Mouse (Mus musculus) right cerebral cortex, adult 18-20 months (tissue): ENCODE results near the gene Hoga1.
"Not testable (repeated sequence)": the region's sequence is repeated elsewhere in the genome, so short reads cannot be mapped to it uniquely, and the experiment has no call there.

Source experiments
- DNase-seq: peaks from one replicate; pipeline ENCODE4 v3.0.0; 2022; ENCODE audit warnings: mixed read lengths

Gene Hoga1

DNA sequence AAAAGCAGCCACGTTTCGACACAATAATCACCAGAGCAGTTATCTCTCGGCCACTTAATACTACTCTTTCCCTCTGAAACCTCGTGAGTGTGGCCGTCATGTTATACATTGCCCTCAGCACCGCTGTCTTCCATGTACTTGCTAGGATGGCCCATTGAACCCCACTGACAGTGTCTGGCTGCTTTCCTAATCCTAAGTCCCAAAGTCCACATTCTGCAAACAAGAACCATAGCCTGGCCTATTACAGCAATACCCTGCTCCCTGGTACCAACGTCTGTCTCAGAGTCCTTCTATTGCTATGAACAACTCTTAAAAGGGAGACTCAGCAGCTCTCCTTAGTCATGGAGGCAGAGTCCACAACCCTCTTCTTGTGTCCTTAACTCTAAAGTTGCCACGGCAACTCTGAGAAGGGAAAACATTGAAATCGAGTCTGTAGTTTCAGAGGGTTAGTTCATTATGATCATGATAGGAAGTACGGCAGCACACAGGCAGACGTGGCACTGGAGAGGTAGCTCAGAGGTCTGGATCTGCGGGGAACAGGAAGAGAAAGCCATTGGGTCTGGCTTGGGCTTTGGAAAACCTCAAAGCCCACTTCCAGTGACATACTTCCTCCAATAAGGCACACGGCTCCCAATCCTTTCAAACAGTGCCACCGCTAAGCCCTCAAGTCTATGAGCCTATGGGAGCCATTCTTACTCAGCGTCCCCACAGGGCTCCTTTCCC is 26.6 kb downstream of the Hoga1 start:
- DNase-seq = no peak

DNA sequence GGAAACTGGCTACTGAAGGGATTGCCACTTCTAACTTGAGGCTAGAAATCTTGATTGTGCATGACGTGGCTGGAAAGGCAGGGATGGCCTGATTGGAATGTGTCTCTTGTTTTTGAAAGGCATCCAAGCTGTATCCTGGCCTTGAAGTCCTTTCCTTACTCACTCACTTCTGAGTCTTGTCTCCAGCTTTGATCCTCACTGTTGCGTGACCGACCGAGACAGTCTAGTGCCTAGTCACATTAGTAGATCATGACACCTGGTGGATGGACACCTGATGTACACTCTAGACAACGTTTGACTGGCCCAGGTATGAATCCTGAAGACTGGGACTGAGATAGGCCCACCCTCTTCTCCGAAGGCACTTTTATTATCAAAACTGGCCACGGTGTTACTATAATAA is 27.4 kb downstream of the Hoga1 start:
- no peak for DNase-seq

DNA sequence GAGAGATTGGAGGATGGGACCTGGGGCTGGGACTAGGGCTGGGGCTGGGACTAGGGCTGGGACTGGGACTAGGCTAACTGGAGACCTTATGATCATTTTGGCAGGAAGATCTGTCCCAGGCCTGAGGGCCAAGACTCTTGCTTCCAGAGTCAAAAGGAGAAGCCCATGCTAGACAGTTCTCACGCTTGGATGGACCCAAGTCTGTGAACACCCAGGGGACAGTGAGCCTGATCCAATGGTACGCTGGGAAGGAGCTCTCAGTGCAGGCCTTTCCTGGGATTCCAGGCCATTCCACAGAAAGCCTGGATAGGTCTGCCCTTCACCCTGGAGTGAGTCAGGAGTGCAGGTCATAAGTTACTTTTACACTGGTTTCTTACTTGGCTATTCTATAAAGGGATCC is 29.6 kb downstream of the Hoga1 start:
- no peak for DNase-seq

DNA sequence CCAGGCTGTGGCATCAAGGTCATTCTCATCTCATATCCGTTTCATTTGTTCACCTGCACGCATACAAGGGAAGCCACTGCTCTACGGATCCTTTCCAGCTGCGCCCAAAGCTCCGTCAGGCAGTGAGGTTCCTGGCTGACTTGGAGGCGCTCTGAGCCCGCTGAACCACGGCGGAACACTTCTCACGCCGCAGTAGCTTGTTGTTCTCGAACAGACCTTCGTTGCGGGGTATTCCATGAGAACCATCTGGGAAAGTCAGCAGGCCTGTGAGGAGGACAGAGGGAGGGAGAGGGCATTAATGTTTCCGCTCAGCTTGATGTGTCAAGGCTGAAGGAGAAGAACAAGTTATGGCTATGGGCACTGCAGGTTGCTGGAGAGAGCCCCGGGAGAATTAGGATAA is 30.6 kb downstream of the Hoga1 start:
- DNase-seq = no peak

DNA sequence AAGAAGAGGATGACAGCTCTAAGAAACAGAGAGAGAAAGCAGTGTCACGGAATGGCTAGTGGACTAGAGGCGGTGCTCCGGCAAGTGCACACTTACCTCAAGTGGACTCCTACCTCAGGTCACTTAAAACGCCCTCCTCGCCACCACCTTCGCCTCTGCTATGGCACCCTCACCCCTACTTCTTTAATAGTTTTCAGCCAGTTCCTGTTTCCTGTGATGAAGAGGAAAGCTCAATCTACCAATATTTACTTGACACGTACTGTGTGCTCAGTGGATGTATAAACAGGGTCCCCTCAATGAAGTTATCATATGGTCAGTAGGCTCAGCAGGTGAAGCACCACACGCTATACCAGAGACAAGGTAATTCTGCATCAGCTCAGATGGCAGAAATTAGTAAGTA is 33.2 kb downstream of the Hoga1 start:
- no peak for DNase-seq

DNA sequence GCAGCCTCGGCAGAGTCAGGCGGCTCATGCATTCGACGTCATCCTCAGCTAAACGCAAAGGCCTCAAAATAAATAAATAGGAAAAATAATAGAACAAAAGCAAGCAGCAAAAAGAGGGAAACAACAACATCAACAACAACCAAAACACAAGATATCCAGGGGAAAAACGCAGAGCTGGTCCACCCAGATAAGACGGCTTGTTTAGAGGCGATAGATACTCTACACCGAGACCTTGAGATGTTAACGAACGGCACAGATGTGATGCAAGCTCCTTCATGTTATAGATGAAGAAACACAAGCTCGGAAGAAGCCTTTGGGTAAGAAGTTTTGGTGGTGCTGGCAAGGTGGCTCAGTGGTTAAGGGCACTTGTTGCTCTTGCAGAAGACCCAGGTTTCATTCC is 33.6 kb downstream of the Hoga1 start:
- no peak for DNase-seq

DNA sequence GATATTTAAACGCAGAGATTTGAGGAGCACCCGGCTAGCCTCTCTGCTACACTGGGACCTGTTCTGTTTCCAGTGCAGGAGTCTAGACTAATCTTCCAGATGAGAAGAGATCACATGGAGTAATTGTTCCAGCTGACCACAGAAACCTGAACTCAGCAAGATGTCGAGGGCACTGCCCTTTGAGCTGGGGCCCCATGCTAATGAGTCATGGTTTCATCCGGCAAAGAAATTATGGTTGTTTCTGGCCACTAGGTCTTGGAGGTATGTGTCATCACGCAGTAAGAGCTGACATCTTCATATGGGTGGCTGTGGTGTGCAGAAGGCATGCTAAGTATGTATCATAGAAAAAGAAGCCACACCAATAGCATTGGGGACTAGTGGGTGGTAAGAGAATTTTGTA is 34.5 kb downstream of the Hoga1 start:
- no peak for DNase-seq

DNA sequence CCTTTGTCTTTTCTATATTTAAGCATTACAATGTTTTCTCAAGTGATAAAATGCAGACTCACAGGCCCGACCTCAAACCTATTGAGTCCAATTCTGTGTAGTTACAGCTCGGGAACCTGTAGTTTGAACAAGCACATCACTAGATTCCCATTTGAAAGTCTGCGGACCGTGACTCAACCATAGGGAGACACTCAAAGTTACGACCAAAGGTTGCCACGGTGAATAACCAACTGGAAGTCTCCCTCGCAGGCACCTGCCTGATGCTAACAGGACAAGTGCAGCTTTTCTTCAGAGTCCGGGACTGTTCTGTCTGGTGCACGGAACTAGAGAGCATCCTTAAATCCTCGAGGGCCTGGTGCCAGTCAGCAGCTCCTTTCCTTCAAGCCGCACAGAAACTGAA is 35.1 kb downstream of the Hoga1 start:
- DNase-seq = no peak

DNA sequence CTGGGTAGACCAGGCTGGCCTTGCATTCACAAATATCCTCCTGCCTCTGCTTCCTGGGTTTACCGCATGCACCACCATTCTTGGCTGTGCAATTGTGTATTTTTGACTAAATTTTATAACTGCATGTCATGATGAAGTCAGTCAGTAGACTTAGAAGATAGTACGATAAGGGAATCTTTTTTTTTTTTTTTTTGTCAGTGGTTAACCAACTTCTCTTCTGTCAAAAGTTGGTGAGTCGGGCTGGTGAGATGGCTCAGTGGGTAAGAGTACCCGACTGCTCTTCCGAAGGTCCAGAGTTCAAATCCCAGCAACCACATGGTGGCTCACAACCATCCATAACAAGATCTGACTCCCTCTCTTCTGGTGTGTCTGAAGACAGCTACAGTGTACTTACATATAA is 36.2 kb downstream of the Hoga1 start:
- DNase-seq = not testable (repeated sequence)

DNA sequence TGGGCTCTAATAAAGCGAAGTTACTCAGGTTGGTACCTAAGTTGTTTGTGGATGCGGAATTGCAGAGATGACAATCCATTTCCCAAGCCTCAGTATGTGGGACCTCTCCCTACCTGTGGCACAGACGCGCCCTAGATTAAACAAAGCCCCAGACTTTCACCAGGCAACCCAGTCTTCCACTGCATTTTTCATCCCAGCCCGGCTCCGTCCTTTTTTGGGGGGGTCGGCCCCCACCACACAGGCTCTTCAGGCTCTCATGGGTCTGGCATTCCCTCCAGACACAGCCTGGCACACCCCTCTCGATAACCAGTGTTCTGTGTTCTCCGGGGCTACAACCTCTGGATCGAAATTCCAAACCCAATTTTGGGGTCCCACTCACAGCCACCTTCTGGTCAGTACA is 40.3 kb downstream of the Hoga1 start:
- no peak for DNase-seq

DNA sequence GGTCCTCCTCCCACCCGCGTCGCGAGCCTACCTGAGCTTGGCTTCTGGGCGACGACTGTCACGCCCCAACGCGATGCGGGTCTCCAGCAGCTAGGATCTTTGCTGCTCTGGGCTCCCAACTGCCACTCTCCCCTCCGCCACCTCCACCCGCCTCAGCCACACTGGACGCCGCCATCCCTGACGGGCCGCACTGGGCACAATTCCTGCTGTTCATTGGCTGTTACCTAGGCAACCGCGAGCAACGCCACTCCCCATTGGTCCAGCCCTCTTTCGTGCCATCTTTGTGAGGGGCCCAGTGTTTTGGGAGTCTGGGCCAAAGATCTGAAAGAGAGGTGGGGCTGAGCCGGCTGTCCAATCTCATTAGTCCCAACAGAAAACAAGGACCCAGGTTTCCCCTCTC is 40.8 kb downstream of the Hoga1 start, which contains the start of gene Morn4:
TSS of gene Morn4 (minus strand) at position 192 of the 400 bp plus-strand sequence.
- DNase-seq = peak; percentile 93

DNA sequence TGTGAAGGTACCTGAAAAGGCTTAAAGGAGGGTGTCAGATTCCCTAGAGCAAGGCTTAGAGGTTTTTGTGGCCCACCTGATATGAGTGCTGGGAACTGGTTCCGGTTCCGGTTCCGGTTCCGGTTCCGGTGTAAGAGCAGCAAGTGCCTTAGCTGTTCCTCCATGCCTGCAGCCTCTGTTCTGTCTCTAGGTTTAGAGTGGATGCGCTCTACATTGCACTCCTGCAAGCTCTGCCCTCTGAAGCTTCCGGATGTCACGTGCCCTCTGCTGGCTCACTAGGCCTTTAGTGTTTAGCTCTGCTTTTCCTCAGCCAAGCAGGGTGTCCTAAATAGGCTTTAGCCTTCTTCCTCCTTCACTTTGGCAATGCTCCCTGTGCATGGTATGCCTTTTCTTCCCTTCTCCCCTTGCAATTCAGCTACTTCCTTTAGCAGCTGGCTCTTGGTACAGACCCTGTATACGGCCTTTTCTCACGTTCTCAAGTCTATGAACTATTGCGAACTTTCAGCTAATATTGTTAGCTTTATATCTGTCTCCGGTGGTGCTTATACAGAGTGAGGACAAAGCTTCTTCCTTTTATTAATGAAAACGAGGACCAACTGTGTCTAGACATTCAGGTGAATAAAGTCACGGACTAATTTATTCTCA is 43.8 kb downstream of the Hoga1 start:
- peak; percentile 57 for DNase-seq

DNA sequence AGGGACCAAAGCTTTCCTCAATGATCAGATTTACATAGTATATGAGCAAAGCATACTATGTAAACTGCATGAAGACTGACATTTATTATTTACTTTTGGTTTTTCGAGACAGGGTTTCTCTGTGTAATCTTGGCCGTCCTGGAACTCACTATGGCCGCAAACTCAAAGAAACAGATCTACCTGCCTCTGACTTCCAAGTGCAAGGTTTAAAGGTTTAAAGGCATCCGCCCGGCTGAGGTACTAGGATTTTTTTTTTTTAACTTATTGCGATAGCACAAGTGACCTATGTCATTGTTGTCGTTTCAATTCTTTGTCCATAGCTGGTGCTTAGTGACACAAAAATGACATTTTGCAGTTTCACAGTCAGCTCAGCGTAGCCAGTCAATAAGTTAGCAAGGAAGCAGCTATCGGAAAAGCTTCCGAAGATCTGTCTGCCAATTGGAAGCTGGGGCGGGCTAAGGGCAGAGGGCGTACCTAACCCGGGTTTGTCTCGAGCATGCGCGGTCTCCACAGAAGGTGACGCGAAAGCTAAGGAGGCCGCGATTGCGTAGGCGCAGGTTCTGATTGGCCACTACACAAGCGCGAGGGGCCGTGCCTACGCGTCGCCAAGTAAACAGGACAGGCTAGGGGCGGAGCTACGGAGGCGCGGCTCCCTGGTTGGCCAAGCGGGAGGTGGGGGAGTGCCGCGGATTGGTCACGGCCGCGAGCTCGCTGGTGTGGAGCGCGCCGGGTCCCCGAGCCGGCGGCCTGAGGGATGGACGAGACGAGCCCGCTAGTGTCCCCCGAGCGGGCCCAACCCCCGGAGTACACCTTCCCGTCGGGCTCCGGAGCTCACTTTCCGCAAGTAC is 44.6 kb downstream of the Hoga1 start, which contains the start of gene Pi4k2a:
TSS of gene Pi4k2a (plus strand) at position 723 of the 848 bp plus-strand sequence.
- peak; percentile 100 for DNase-seq

DNA sequence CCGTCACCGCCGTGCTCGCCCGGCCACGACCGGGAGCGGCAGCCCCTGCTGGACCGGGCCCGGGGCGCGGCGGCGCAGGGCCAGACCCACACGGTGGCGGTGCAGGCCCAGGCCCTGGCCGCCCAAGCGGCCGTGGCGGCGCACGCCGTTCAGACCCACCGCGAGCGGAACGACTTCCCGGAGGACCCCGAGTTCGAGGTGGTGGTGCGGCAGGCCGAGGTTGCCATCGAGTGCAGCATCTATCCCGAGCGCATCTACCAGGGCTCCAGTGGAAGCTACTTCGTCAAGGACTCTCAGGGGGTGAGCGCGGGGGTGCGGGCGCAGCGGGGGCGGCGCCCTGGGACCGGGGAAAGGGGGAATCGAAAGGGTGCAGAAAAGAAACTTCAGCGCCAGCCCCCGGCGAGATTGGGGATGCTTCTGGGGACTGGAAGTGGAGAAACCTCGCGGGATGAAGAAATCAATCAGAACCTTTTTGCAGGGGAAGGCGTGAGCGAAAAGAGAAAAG is 45.3 kb downstream of the Hoga1 start:
- DNase-seq = no peak

DNA sequence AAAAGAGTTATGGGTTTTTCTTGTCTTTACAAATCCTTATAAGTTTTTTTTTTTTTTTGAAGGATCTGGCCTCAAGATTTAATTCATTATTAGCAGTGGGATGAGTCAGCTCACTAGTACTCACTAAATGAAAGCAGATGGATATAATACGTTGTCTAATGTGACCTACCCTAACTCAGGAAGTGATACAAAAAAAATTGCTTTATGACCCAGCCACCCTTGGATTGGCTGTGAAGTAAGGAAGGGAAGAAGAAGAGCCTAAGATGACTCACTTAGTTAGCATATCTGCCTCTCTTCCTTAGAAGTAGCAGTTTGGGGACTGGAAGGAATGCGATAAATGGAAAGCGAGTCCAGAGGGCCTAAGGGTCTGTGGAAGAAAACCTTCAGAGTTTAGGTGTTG is 54.0 kb downstream of the Hoga1 start:
- no peak for DNase-seq

DNA sequence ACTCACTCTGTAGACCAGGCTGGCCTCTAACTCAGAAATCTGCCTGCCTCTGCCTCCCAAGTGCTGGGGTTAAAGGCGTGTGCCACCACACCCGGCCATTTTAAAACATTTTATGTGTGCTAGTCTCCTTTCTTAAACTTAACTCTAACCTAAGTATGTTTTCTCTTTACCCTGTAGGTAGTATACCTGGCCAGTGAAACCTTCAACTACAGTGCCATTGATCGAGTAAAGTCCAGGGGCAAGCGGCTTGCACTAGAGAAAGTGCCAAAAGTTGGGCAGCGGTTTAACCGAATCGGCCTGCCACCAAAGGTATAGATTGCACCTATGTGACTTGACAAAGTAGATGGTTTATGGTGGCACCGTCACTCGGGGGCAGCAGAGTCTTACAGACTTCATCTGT is 59.3 kb downstream of the Hoga1 start:
- DNase-seq = no peak

DNA sequence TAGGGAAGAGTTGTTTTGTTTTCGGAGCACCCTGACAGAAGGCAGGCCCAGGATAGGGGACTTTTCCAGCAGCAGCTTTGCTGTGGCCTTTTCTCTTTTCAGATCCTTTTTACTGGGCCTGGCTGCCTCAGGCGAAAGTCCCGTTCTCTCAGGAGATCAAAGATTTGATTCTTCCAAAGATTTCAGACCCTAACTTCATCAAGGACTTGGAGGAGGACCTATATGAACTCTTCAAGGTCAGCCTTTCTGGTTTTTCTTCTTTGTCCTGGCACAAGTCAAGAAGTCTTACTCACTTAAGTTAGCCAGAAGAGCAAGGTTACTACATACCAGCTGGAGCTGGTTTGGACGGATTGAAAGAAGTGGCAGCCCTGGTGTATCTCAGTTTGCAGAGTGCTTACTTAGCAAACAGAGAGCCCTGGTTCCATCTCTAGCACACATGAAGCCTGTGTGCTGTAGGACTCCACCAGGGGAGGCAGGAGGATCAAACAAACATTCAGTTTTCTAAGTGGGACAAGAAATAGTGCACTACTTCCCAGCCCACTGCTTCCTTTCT is 70.4 kb downstream of the Hoga1 start:
- DNase-seq = no peak

DNA sequence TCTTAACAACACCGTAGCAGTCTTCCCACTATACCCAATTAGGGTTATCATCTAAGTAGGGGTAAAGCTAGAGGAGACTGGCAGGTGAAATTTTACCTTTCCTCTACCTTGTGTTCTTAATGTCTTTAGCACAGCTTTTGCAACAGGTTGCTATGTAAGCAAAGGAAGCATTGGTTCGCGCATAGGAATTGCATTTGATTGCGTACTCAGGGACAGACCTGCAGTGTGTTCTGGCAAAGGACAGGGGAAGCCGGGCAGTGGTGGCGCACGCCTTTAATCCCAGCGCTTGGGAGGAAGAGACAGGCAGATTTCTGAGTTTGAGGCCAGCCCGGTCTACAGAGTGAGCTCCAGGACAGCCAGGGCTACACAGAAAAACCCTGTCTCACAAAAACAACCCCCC is 72.7 kb downstream of the Hoga1 start:
- DNase-seq = no peak

DNA sequence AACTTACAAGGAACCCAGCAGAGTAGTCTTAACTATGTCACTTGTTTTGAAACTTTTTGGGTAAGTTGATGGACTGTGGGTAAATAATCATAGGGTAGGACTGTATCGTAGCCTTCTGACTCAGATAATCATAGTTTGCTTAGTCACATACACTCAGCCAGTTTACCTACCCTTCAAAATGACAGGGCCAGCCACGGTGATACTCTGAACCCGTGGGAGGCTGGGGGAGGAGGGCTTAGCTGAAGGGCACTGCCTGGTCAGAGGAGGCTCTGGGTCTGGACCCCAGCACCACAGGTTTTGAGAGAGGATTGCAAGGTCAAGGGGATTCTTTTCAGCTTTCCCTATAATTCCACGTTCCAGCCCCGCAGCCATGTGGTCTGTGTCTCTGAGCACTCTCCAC is 73.2 kb downstream of the Hoga1 start:
- DNase-seq = no peak

DNA sequence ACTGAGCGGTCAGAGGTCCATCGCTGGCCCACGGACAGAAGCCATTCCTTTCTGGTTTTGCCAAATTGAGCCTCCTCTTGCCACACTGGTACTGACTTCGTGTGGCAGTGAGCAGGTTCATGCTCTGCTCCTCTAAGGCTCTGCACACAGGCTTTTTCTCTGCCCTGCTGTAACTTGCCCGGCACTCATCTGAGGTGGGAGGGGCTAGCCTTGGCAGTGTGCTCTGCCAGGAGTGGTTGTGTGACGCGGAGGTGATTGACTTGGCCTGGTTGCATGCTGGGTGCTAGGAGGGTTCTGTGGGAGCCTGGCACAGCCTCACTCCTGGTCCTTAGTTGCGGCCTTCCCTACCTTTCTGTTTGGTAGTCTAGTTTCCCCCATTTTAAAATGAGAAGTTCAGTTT is 75.0 kb downstream of the Hoga1 start:
- DNase-seq = no peak
